Mouse (Mus musculus): ENCODE measurements around the gene Plpp1.

DNA sequence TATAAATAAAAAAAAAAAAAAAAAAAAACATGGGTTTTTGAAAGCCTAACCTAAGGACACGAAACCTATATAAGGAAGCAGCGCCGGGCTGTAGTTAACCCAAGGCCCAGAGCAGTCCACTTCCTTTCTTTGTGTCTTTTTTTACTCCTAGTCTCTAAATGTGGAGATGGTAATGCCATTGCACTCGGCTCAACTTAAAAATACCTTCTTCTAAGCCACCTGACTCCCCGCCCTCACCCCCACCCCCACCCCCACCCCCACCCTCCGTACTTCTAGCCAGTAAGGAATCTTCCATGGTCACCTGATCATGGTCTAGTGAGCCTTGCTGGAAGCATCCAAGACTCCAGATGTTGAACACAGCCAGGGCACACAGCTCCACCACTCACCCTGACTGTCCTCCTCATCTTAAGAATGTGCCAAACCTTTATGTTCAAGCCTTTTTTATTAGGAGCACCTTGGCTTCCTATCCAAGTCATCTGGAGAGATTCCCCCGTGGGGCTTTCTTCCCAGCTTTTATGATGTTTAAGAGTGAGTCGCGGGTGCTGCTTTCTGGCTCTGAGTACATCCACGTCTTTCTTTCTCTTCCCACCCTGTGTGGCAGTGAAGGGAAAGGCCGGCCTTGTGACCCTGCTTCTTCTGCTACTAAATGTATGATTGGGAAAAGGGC lies 48.1 kb upstream of the Plpp1 start:
- TF ChIP-seq HCFC1 (IDR thresholded peaks at IDR 0.05; ENCODE audit: borderline replicate concordance, insufficient read depth, low read length) (no peak), CHD2 (IDR thresholded peaks at IDR 0.05; ENCODE audit: low read depth, low read length) (no peak)

Data from ES-E14 (cell line).